Mouse (Mus musculus) kidney, adult 2 months (tissue): ENCODE measurements around the gene Zpr1.

Experiments used
- CTCF ChIP-seq: fragments of 200-500 bp; conservative IDR thresholded peaks from 2 replicates; pipeline ENCODE4 v1.5.1; 2011; ENCODE audit warnings: low read depth, mild to moderate bottlenecking, control low read depth, low read length, moderate library complexity, mixed read lengths; ENCODE audit not compliant: insufficient read depth, insufficient read length
- POLR2A ChIP-seq: fragments of 200-500 bp; IDR thresholded peaks from one replicate; pipeline ENCODE4 v1.6.1; 2011; ENCODE audit warnings: low read depth, low read length, control low read depth

DNA sequence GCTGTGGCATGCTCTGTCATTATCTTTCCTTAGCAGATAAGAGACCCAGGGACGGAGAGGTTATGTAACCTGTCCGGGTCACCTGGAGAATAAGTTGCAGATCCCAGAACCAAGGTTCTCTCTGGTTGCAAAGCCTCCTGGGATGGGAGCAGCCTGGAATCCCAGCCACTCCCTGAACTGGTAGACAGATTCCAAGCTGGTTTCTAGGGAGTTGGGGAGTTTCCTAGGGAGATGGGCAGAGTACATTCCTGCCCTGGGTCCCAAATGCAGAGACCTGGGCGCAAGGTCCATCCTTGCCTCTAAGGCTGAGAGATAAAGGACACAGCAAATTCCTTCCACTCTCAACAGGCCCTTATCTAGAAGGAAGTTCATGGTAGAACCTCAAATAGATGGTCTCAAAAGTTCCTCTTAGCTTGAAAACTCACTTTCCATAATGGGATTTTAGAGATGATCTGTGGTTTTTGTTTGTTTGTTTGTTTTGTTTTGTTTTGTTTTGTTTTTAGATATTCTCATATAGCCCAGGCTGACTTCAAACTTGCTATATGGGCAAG, 45.7 kb upstream of the Zpr1 start:
- no peak for TF ChIP-seq CTCF
- no peak for TF ChIP-seq POLR2A
